In genomic region chr2:26041163-26041810, GRCm38 (mm10) we compare ENCODE assay signal across 10 mouse cellular contexts. TPM values are rescaled to one million over a fixed set of nuclear protein-coding genes. Genes with fewer than 3 reads are reported as not detected.
DNase-seq lines count a peak whose midpoint lies in the region; ATAC-seq and TF ChIP-seq lines count a peak whose summit lies in the region.
"Had no signal": no experiment of that assay in that cellular context is flagged by ENCODE, and none has a peak within 500 bp of the region (broad histone marks: within the 10 kb centered on the region; RNA-seq: fewer than 3 reads in every experiment).

No protein-coding gene starts in this region.

- H3K4me2 ChIP-seq in heart, embryonic 15.5 days, result no peak overlapping the region; the same call in 1 of the 2 replicates
- no peak overlapping the region; the same call in 1 of the 2 replicates for H3K4me2 ChIP-seq in intestine, postnatal 0 days (replicated peaks; ENCODE audit: low read depth)
- peak overlapping the region; percentile 16; the same call in 1 of the 2 replicates for H3K4me2 ChIP-seq in liver, embryonic 12.5 days

- ATAC-seq in heart, embryonic 15.5 days (replicated peaks; ENCODE audit: insufficient number of reproducible peaks, insufficient read depth, low FRiP score, low read depth), result no peak
- ATAC-seq in common myeloid progenitor, adult 5-6 weeks (replicated peaks; ENCODE audit: low read depth, poor library complexity, severe bottlenecking), result peak; percentile 18; the same call in 1 of the 2 replicates
- ATAC-seq in intestine, postnatal 0 days, result peak; percentile 43; the same call in 1 of the 2 replicates
- ATAC-seq in liver, embryonic 12.5 days, result no peak
- ATAC-seq: inflammation-experienced regulatory T-cells, adult 6 months had no signal

- no peaks in the 10 kb centered on the region for H3K36me3 ChIP-seq in heart, embryonic 15.5 days
- no peaks in the 10 kb centered on the region for H3K36me3 ChIP-seq in intestine, postnatal 0 days (ENCODE audit: control insufficient read depth, insufficient read depth)
- no peaks in the 10 kb centered on the region for H3K36me3 ChIP-seq in liver, embryonic 12.5 days
- H3K36me3 ChIP-seq: G1E had no signal

- no peaks in the 10 kb centered on the region; the same call in 1 of the 2 replicates for H3K27me3 ChIP-seq in heart, embryonic 15.5 days
- H3K27me3 ChIP-seq in intestine, postnatal 0 days (replicated peaks; ENCODE audit: control insufficient read depth, insufficient read depth, low read length), result no peaks in the 10 kb centered on the region
- H3K27me3 ChIP-seq in liver, embryonic 12.5 days (replicated peaks), result peaks cover 21% of the 10 kb centered on the region

- WGBS in heart, embryonic 15.5 days, result 39% methylated on average over 14 of the region's 14 CpGs
- WGBS in intestine, postnatal 0 days, result 32% methylated on average over 14 of the region's 14 CpGs
- WGBS in liver, embryonic 12.5 days (ENCODE audit: insufficient replicate concordance), result 25% methylated on average over 14 of the region's 14 CpGs

- H3K9ac ChIP-seq in heart, embryonic 15.5 days, result peak overlapping the region; percentile 14; the same call in 1 of the 2 replicates
- H3K9ac ChIP-seq in intestine, postnatal 0 days (ENCODE audit: low read depth, low read length), result no peak overlapping the region
- no peak overlapping the region for H3K9ac ChIP-seq in liver, embryonic 12.5 days

- peaks cover 21% of the 10 kb centered on the region for H3K4me1 ChIP-seq in heart, embryonic 15.5 days (replicated peaks)
- 0 out of 2 replicates have a peak, but pooled peaks cover 3% of the 10 kb centered on the region for H3K4me1 ChIP-seq in intestine, postnatal 0 days (replicated peaks; ENCODE audit: control insufficient read depth, insufficient read depth, low read length)
- peaks cover 64% of the 10 kb centered on the region for H3K4me1 ChIP-seq in liver, embryonic 12.5 days

- H3K4me3 ChIP-seq in heart, embryonic 15.5 days, result no peak overlapping the region
- no peak overlapping the region for H3K4me3 ChIP-seq in intestine, postnatal 0 days (ENCODE audit: low read depth, low read length)
- H3K4me3 ChIP-seq in liver, embryonic 12.5 days, result no peak overlapping the region
- H3K4me3 ChIP-seq in layer of hippocampus, adult 2 months, result no peak overlapping the region

- H3K9me3 ChIP-seq in heart, embryonic 15.5 days (replicated peaks), result no peaks in the 10 kb centered on the region
- no peaks in the 10 kb centered on the region for H3K9me3 ChIP-seq in intestine, postnatal 0 days (ENCODE audit: control insufficient read depth)
- H3K9me3 ChIP-seq in liver, embryonic 12.5 days (replicated peaks), result no peaks in the 10 kb centered on the region
- H3K9me3 ChIP-seq: G1E had no signal

- TF ChIP-seq CTCF in intestine, postnatal 0 days (IDR thresholded peaks at IDR 0.05; ENCODE audit: low read depth), result peak; percentile 27; the same call in 1 of the 2 replicates
- no peak for TF ChIP-seq CTCF in layer of hippocampus, adult 2 months (conservative IDR thresholded peaks at IDR 0.05)

- no peak for DNase-seq in heart, adult 11 months
- DNase-seq in urinary bladder, postnatal 10 days (ENCODE audit: low spot score), result no peak
- no peak for DNase-seq in layer of hippocampus, adult 2 months (ENCODE audit: low spot score in 2 of 2)
- no peak for DNase-seq in thymus, postnatal 10 days (ENCODE audit: low spot score in 2 of 2)

- H3K27ac ChIP-seq in heart, embryonic 15.5 days, result no peak overlapping the region
- H3K27ac ChIP-seq in intestine, postnatal 0 days (ENCODE audit: low read depth, low read length), result no peak overlapping the region
- H3K27ac ChIP-seq in liver, embryonic 12.5 days, result no peak overlapping the region
- H3K27ac ChIP-seq in layer of hippocampus, adult 2 months, result no peak overlapping the region

RNA-seq across cellular contexts. Expression of gene Ubac1, which starts 19.7 kb away (rescaled TPM):
- polyA plus RNA-seq in heart, embryonic 15.5 days (2015; fragmentation: Nextera tagmentation; extraction: Ambion mirVana), result 105 and 107 TPM in 2 replicates
- 69.9 and 79.7 TPM in 2 replicates for total RNA-seq in common myeloid progenitor, adult 5-6 weeks (2017)
- 45.8 TPM in 2 replicates for polyA plus RNA-seq in intestine, postnatal 0 days (2015; fragmentation: Nextera tagmentation; extraction: Ambion mirVana)
- 487 and 506 TPM in 2 replicates for polyA plus RNA-seq in liver, embryonic 12.5 days (2016; fragmentation: Nextera tagmentation; extraction: Ambion mirVana)
- total RNA-seq in layer of hippocampus, adult 2 months (2021), result 10 to 100 TPM; 52.1 to 53.0 TPM

RNA-seq across cellular contexts. Expression of gene Camsap1, which starts 58.2 kb away (rescaled TPM):
- 11.6 and 12.8 TPM in 2 replicates for polyA plus RNA-seq in heart, embryonic 15.5 days (2015; fragmentation: Nextera tagmentation; extraction: Ambion mirVana)
- 46.6 and 58.5 TPM in 2 replicates for total RNA-seq in common myeloid progenitor, adult 5-6 weeks (2017)
- polyA plus RNA-seq in intestine, postnatal 0 days (2015; fragmentation: Nextera tagmentation; extraction: Ambion mirVana), result 3.5 and 4.9 TPM in 2 replicates
- 13.0 and 13.5 TPM in 2 replicates for polyA plus RNA-seq in liver, embryonic 12.5 days (2016; fragmentation: Nextera tagmentation; extraction: Ambion mirVana)
- 100 to 1,000 TPM; 142 to 148 TPM for total RNA-seq in layer of hippocampus, adult 2 months (2021)

Comparison
In these comparisons a context has a peak if more than half of its experiments do, and no peak if none do; other contexts are left out.
1. ATAC-seq: peak in common myeloid progenitor, adult 5-6 weeks (single experiment) and intestine, postnatal 0 days (single experiment); none in heart, embryonic 15.5 days (single experiment) and liver, embryonic 12.5 days (single experiment).